Mouse (Mus musculus): ENCODE results near the gene Pqlc2.

GRCm38 (mm10) chr4:139272951-139273680 lies 37.4 kb downstream of the Pqlc2 start:
- TF ChIP-seq GATA1 (IDR thresholded peaks at IDR 0.05; ENCODE audit: low read length): no peak
- no peak for TF ChIP-seq TAL1 (IDR thresholded peaks at IDR 0.05; ENCODE audit: low read length)

Measured in erythroblast, embryonic 14.5 days (primary cell).